Mouse (Mus musculus): ENCODE data around the gene Hddc2.

The Hddc2 gene

GRCm38 (mm10) chr10:31312865-31313848, at the start of gene Hddc2:
Gene Hddc2 (plus strand): TSS chr10:31313383.
- peak; percentile 93 for DNase-seq (ENCODE audit: low read depth, low spot score)

GRCm38 (mm10) chr10:31272738-31273137, 40.4 kb upstream of the Hddc2 start:
- DNase-seq (ENCODE audit: low read depth, low spot score), result no peak

GRCm38 (mm10) chr10:31273171-31273570, 40.0 kb upstream of the Hddc2 start:
- DNase-seq (ENCODE audit: low read depth, low spot score), result peak; percentile 11

GRCm38 (mm10) chr10:31287787-31288186, 25.4 kb upstream of the Hddc2 start:
- no peak for DNase-seq (ENCODE audit: low read depth, low spot score)

GRCm38 (mm10) chr10:31288697-31289390, 24.3 kb upstream of the Hddc2 start:
- DNase-seq (ENCODE audit: low read depth, low spot score), result peak; percentile 66

GRCm38 (mm10) chr10:31295705-31296104, 17.5 kb upstream of the Hddc2 start:
- peak; percentile 35 for DNase-seq (ENCODE audit: low read depth, low spot score)

- DNase-seq (ENCODE audit: low read depth, low spot score), result no peak
Observed at GRCm38 (mm10) chr10:31296458-31296857, 16.7 kb upstream of the Hddc2 start.

GRCm38 (mm10) chr10:31297106-31297505, 16.1 kb upstream of the Hddc2 start:
- no peak for DNase-seq (ENCODE audit: low read depth, low spot score)

- DNase-seq (ENCODE audit: low read depth, low spot score), result no peak
Observed at GRCm38 (mm10) chr10:31298263-31298662, 14.9 kb upstream of the Hddc2 start.

GRCm38 (mm10) chr10:31298921-31299574, 14.1 kb upstream of the Hddc2 start:
- DNase-seq (ENCODE audit: low read depth, low spot score), result peak; percentile 78

- no peak for DNase-seq (ENCODE audit: low read depth, low spot score)
Observed at GRCm38 (mm10) chr10:31300292-31300691, 12.9 kb upstream of the Hddc2 start.

GRCm38 (mm10) chr10:31303446-31303845, 9.7 kb upstream of the Hddc2 start:
- no peak for DNase-seq (ENCODE audit: low read depth, low spot score)

GRCm38 (mm10) chr10:31307024-31307598, 6.1 kb upstream of the Hddc2 start:
- no peak for DNase-seq (ENCODE audit: low read depth, low spot score)

GRCm38 (mm10) chr10:31318491-31318890, 5.3 kb downstream of the Hddc2 start:
- peak; percentile 14 for DNase-seq (ENCODE audit: low read depth, low spot score)

GRCm38 (mm10) chr10:31329436-31329835, 16.3 kb downstream of the Hddc2 start:
- no peak for DNase-seq (ENCODE audit: low read depth, low spot score)

GRCm38 (mm10) chr10:31330286-31330962, 17.2 kb downstream of the Hddc2 start:
- no peak for DNase-seq (ENCODE audit: low read depth, low spot score)

- no peak for DNase-seq (ENCODE audit: low read depth, low spot score)
Observed at GRCm38 (mm10) chr10:31331225-31331775, 18.1 kb downstream of the Hddc2 start.

- peak; percentile 74 for DNase-seq (ENCODE audit: low read depth, low spot score)
Observed at GRCm38 (mm10) chr10:31336432-31336831, 23.2 kb downstream of the Hddc2 start.

GRCm38 (mm10) chr10:31346401-31346800, 33.2 kb downstream of the Hddc2 start:
- no peak for DNase-seq (ENCODE audit: low read depth, low spot score)

- no peak for DNase-seq (ENCODE audit: low read depth, low spot score)
Observed at GRCm38 (mm10) chr10:31351056-31351455, 37.9 kb downstream of the Hddc2 start.
